Mouse (Mus musculus) liver, postnatal 0 days (tissue): ENCODE measurements around the gene Slc24a2. TPM values are rescaled to one million over a fixed set of nuclear protein-coding genes. Genes with fewer than 3 reads are reported as not detected.

Experiments used
- ATAC-seq: fragments of 200-750 bp; cut with Nextera tagmentation; 2 replicates; pipeline ENCODE4 v1.8.0; 2017; ENCODE audit warnings: mild to moderate bottlenecking, moderate library complexity
- DNase-seq: peaks from one replicate; pipeline ENCODE4 v3.0.0-alpha.2; 2016
- H3K27ac ChIP-seq: fragments of 300-500 bp; sonication (generic); 2 replicates; pipeline ENCODE4 v1.5.1; 2014; ENCODE audit warnings: antibody characterized with exemption, moderate library complexity, mild to moderate bottlenecking, low read depth
- H3K27me3 ChIP-seq: fragments of 300-500 bp; sonication (generic); 2 replicates; pipeline ENCODE4 v1.6.1; 2014; ENCODE audit warnings: low read length, control low read depth, mixed read lengths; ENCODE audit not compliant: insufficient read depth
- H3K36me3 ChIP-seq: fragments of 300-500 bp; sonication (generic); replicated peaks from 2 replicates; pipeline ENCODE4 v1.6.1; 2014; ENCODE audit warnings: mild to moderate bottlenecking, control low read depth, low read length, moderate library complexity, mixed read lengths; ENCODE audit not compliant: insufficient read depth
- H3K4me1 ChIP-seq: fragments of 300-500 bp; sonication (generic); 2 replicates; pipeline ENCODE4 v1.6.1; 2014; ENCODE audit warnings: antibody characterized with exemption, mild to moderate bottlenecking, control low read depth; ENCODE audit not compliant: insufficient read depth
- H3K4me2 ChIP-seq: fragments of 300-500 bp; sonication (generic); 2 replicates; pipeline ENCODE4 v1.6.1; 2014; ENCODE audit warnings: low read depth, mild to moderate bottlenecking, low read length, moderate library complexity, mixed read lengths
- H3K4me3 ChIP-seq: fragments of 300-500 bp; sonication (generic); 2 replicates; pipeline ENCODE4 v1.5.1; 2014; ENCODE audit warnings: low read depth, low read length
- H3K9ac ChIP-seq: fragments of 300-500 bp; sonication (generic); replicated peaks from 2 replicates; pipeline ENCODE4 v1.6.1; 2014; ENCODE audit warnings: mild to moderate bottlenecking, moderate library complexity
- H3K9me3 ChIP-seq: fragments of 300-500 bp; sonication (generic); 2 replicates; pipeline ENCODE4 v1.6.1; 2016; ENCODE audit warnings: mild to moderate bottlenecking, control low read depth, low read length, mixed read lengths
- CTCF ChIP-seq: sonication (generic); IDR thresholded peaks from 2 replicates; pipeline ENCODE4 v1.5.1; 2016; ENCODE audit warnings: antibody characterized with exemption, low read depth
- EP300 ChIP-seq: IDR thresholded peaks from 2 replicates; pipeline ENCODE4 v1.6.1; 2016; ENCODE audit warnings: antibody characterized with exemption, low read depth, mild to moderate bottlenecking
- WGBS: fragments of 180-500 bp; shearing (Covaris S2); extraction: QIAGEN DNeasy Blood & Tissue Kit; methylation state at CpG from one replicate; pipeline ENCODE4 v1.1.7; 2014; ENCODE audit not compliant: insufficient replicate concordance; 5-methylcytosine and 5-hydroxymethylcytosine counted together
- polyA plus RNA-seq: library from polyadenylated mRNA; unstranded; fragments of >200 nt; fragmentation: Nextera tagmentation; extraction: Ambion mirVana; gene quantifications from 2 replicates; pipeline ENCODE4 v1.2.1, GENCODE M21; 2015

Gene Slc24a2
- polyA plus RNA-seq, 1 experiment from 2014 or later = not detected

- Histone ChIP-seq H3K4me1 (no peaks in the 10 kb centered on the region), H3K9ac (no peak overlapping the region), H3K36me3 (no peaks in the 10 kb centered on the region), H3K4me3 (no peak overlapping the region), H3K4me2 (no peak overlapping the region), H3K27me3 (no peaks in the 10 kb centered on the region), H3K9me3 (no peaks in the 10 kb centered on the region), H3K27ac (no peak overlapping the region)
- no peak for ATAC-seq
- DNase-seq = no peak
- TF ChIP-seq EP300 (no peak), CTCF (no peak)
- 72% methylated on average over 7 of the region's 7 CpGs for WGBS
Observed at GRCm38 (mm10) chr4:87041412-87041997, 188.8 kb downstream of the Slc24a2 start.

GRCm38 (mm10) chr4:87037592-87037991 is 192.7 kb downstream of the Slc24a2 start:
- Histone ChIP-seq H3K4me3 (no peak overlapping the region), H3K36me3 (no peaks in the 10 kb centered on the region), H3K9me3 (no peaks in the 10 kb centered on the region), H3K9ac (no peak overlapping the region), H3K4me1 (no peaks in the 10 kb centered on the region), H3K27me3 (no peaks in the 10 kb centered on the region), H3K4me2 (no peak overlapping the region), H3K27ac (no peak overlapping the region)
- WGBS = 54% methylated on average over 4 of the region's 4 CpGs
- DNase-seq (no peak), ATAC-seq (no peak)
- TF ChIP-seq EP300 (no peak), CTCF (peak; percentile 46)

GRCm38 (mm10) chr4:87036507-87036906 is 193.8 kb downstream of the Slc24a2 start:
- no peak overlapping the region for H3K4me3 ChIP-seq
- H3K4me2 ChIP-seq = no peak overlapping the region
- no peaks in the 10 kb centered on the region for H3K4me1 ChIP-seq
- no peak overlapping the region for H3K27ac ChIP-seq
- no peak overlapping the region for H3K9ac ChIP-seq
- ATAC-seq (no peak), DNase-seq (no peak)
- 71% methylated on average over 5 of the region's 5 CpGs for WGBS
- no peaks in the 10 kb centered on the region for H3K27me3 ChIP-seq
- no peaks in the 10 kb centered on the region for H3K9me3 ChIP-seq
- no peaks in the 10 kb centered on the region for H3K36me3 ChIP-seq
- TF ChIP-seq EP300 (no peak), CTCF (no peak)

- no peaks in the 10 kb centered on the region for H3K36me3 ChIP-seq
- H3K4me2 ChIP-seq = no peak overlapping the region
- no peak for TF ChIP-seq CTCF
- no peak for TF ChIP-seq EP300
- no peaks in the 10 kb centered on the region for H3K27me3 ChIP-seq
- ATAC-seq = no peak
- no peaks in the 10 kb centered on the region for H3K9me3 ChIP-seq
- no peak for DNase-seq
- no peak overlapping the region for H3K27ac ChIP-seq
- H3K4me3 ChIP-seq = no peak overlapping the region
- 75% methylated on average over 10 of the region's 10 CpGs for WGBS
- H3K9ac ChIP-seq = no peak overlapping the region
- H3K4me1 ChIP-seq = no peaks in the 10 kb centered on the region
Observed at GRCm38 (mm10) chr4:87035701-87036100, 194.6 kb downstream of the Slc24a2 start.

- no peak overlapping the region for H3K9ac ChIP-seq
- WGBS = 79% methylated on average over 8 of the region's 8 CpGs
- DNase-seq = no peak
- ATAC-seq = no peak
- no peak for TF ChIP-seq CTCF
- no peak for TF ChIP-seq EP300
- H3K4me2 ChIP-seq = no peak overlapping the region
- H3K4me1 ChIP-seq = no peaks in the 10 kb centered on the region
- H3K27me3 ChIP-seq = no peaks in the 10 kb centered on the region
- H3K4me3 ChIP-seq = no peak overlapping the region
- no peaks in the 10 kb centered on the region for H3K36me3 ChIP-seq
- H3K9me3 ChIP-seq = no peaks in the 10 kb centered on the region
- H3K27ac ChIP-seq = no peak overlapping the region
Observed at GRCm38 (mm10) chr4:87032632-87033031, 197.6 kb downstream of the Slc24a2 start.

- Histone ChIP-seq H3K27me3 (no peaks in the 10 kb centered on the region), H3K27ac (no peak overlapping the region), H3K4me3 (no peak overlapping the region), H3K4me1 (no peaks in the 10 kb centered on the region), H3K4me2 (no peak overlapping the region), H3K9me3 (no peaks in the 10 kb centered on the region), H3K36me3 (no peaks in the 10 kb centered on the region), H3K9ac (no peak overlapping the region)
- DNase-seq (no peak), ATAC-seq (no peak)
- TF ChIP-seq CTCF = no peak
- TF ChIP-seq EP300 = no peak
- 68% methylated on average over 2 of the region's 2 CpGs for WGBS
Observed at GRCm38 (mm10) chr4:87031076-87031475, 199.2 kb downstream of the Slc24a2 start.
